Mouse (Mus musculus) layer of hippocampus, postnatal 14 days (tissue): ENCODE data around the gene Atp6v1a. TPM values are rescaled to one million over a fixed set of nuclear protein-coding genes. Genes with fewer than 3 reads are reported as not detected.
A peak's percentile ranks its signal among the peaks of the same experiment; 100 is the strongest.

Experiments
- DNase-seq, 2 experiments: peaks; one replicate each; pipeline ENCODE4 v3.0.0; 2021 to 2022; ENCODE audit warnings: low spot score in 2 of 2, mixed read lengths in 1 of 2
- total RNA-seq, 2 experiments: library from RNA; stranded (reverse); gene quantifications; 2 replicates each; pipeline ENCODE4 v1.2.3; 2021

Gene Atp6v1a
- total RNA-seq, 2 experiments from 2014 or later: 491 to 508 TPM

DNA sequence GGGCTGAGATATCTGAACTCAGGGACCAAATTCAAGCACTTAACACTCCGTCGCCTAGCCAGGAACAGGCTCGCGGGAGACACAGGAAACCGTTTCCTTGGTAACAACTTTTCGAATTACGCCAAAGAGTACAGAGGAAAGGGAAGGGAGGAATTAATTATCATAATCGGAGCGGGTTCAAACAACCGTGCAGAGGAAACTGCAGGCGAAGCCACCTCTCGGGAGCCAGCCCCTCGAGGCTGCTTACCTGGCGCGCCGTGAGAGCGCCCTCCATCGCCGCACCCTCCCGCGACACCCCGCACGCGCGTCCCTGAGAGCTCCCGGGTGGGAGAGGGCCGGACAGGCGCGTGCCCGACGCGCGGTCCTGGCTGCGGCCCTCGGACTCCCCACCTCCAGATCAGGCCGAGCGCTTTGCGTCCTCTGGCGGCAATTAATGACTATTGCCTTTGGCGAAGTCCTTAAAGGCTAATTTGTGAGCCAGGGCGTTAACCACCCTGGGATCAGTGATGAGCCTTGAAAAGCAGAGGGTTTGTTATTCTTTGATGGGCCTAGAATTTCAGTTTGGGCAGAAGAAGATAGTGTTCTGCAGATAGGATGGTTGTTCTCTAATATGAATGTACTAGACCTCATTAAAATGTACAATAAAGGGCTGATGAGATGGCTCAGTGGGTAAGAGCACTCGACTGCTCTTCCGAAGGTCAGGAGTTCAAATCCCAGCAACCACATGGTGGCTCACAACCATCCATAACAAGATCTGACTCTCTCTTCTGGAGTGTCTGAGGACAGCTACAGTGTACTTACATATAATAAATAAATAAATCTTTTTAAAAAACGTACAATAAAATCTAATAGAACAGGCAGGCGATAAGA is 76.2 kb downstream of the Atp6v1a start, which contains the start of gene Gramd1c:
Gramd1c (minus strand) TSS at position 321 of the 870 bp plus-strand sequence.
- peak; percentile 68 for DNase-seq

DNA sequence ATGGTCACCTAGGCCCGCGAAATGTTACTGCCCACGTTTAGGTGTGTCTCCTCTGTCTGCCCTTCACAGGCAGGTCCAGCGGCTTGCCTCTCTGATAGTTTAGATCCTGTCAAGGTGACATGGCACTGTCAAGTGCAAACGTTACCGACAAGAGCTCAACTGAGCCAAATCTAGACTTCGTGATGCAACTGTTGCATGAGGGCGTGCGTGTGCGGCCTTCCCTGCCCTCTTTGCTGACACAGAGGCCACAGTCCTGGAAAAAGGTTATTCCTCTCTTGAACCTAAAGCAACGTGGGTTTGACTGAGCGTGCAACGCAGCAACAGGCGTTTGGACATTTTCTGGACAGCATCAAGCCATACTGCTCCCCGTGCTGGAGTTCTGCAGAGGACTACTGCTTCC is 78.2 kb downstream of the Atp6v1a start:
- DNase-seq: no peak

DNA sequence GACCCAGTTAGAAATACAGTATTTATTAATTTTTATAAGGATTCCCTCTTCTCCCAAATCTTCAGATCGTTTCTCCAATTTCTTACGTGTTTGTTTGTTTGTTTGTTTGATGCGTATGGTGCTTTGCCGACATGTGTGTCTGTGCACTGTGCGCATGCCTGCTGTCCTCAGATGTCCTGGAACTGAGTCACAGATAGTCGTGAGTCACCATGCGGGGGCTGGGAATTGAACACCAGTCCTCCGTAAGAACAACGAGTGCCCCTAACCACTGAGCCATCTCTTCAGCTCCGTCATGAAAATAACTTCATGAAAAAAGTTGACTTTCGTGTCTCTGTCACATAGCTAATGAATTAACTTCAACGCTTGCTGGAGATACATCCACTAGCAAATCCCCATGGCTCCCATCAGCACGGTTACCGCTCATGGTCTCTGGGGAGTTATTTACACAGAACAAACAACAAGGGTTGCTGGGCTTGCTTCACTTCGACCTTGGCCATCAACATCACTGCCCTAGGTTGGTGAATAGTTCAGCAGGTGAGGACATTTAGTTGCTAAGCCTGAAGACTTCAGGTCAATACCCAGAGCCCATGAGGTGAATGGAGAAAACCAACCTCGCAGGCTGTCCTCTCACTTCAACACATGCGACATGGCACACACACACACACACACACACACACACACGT is 78.8 kb downstream of the Atp6v1a start:
- DNase-seq: no peak

GRCm38 (mm10) chr16:44058745-44059144 is 80.8 kb downstream of the Atp6v1a start:
- DNase-seq: peak; percentile 77 to 90

GRCm38 (mm10) chr16:44055766-44056165 is 83.7 kb downstream of the Atp6v1a start:
- DNase-seq: no peak

- DNase-seq: no peak
These were observed 86.2 kb downstream of the Atp6v1a start for GRCm38 (mm10) chr16:44053265-44053664.

- no peak for DNase-seq
These were observed 87.1 kb downstream of the Atp6v1a start for GRCm38 (mm10) chr16:44052390-44052789.

GRCm38 (mm10) chr16:44050139-44050538 is 89.4 kb downstream of the Atp6v1a start:
- DNase-seq: no peak

DNA sequence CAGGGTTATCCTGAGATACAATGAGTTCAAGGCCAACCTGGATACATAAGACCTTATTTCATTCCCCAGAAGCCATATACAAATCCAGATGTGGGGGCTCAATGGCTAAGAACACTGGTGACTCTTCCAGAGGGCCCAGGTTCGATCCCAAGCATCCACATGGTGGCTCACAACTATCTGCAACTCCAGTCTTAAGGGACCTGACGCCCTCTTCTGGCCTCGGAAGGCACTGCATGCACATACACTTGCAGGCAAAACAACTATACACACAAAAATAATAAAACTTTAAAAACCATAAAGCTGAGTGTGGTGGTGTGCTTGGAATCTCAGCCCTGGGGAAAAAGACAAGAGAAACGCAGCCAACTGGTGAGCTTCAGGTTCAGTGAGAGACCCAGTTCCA is 100.4 kb downstream of the Atp6v1a start:
- DNase-seq: no peak

Other genes with a start within 250 kb of the Atp6v1a start
- gene Ccdc191, start 249.9 kb downstream of the Atp6v1a start, total RNA-seq: 1 to 10 TPM; 2.2 to 7.8 TPM
- 10 to 100 TPM; 31.1 to 34.3 TPM for gene Qtrt2, start 212.9 kb downstream of the Atp6v1a start, total RNA-seq
- gene Zdhhc23, start 159.9 kb downstream of the Atp6v1a start, total RNA-seq: 10 to 100 TPM; 55.4 TPM
- 1 to 10 TPM; 4.4 to 4.7 TPM for gene Gramd1c, start 76.4 kb downstream of the Atp6v1a start, total RNA-seq
- gene Naa50, start 125 bp upstream of the Atp6v1a start, total RNA-seq: 10 to 100 TPM; 52.6 to 54.0 TPM
- 10 to 100 TPM; 39.4 to 42.0 TPM for gene Usf3, start 33.5 kb upstream of the Atp6v1a start, total RNA-seq
- gene Sidt1, start 193.5 kb upstream of the Atp6v1a start, total RNA-seq: 10 to 100 TPM; 37.3 to 44.4 TPM
- 10 to 100 TPM; 15.1 to 16.7 TPM for gene Spice1, start 207.4 kb upstream of the Atp6v1a start, total RNA-seq